Mouse (Mus musculus): ENCODE data around the gene Ccl7.

Ccl7 gene

GRCm38 (mm10) chr11:82045471-82045870, at the start of gene Ccl7:
Ccl7 (plus strand) TSS chr11:82045712.
- peak in 1 of 2 experiments; percentile 4 for DNase-seq

GRCm38 (mm10) chr11:81996172-81996841, 49.2 kb upstream of the Ccl7 start:
- peak; percentile 3 to 72 for DNase-seq

DNA sequence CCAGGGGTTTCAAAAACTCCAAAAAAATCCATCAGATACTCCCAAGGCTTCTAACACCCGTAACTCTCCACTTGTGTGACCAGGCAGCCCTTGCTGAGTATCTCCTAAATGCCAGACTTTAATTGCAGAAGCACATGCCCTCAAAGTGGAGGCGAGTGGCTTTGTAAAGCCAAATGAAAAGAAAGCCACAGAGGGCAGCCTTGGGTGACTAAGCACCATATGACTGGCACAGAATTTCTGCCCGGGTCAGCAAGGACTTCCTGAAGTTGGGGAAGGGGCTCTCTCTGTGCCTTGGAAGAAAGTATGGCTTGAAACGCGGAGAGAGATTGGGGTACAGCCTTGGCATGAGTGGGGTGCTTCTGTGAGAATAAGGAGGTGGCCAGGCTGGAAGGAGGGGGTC, 48.4 kb upstream of the Ccl7 start:
- no peak for DNase-seq

GRCm38 (mm10) chr11:81998646-81999045, 46.9 kb upstream of the Ccl7 start:
- DNase-seq = no peak

- no peak for DNase-seq
These were observed 46.0 kb upstream of the Ccl7 start for GRCm38 (mm10) chr11:81999469-81999868.

- no peak for DNase-seq
These were observed 44.9 kb upstream of the Ccl7 start for GRCm38 (mm10) chr11:82000581-82000980.

DNA sequence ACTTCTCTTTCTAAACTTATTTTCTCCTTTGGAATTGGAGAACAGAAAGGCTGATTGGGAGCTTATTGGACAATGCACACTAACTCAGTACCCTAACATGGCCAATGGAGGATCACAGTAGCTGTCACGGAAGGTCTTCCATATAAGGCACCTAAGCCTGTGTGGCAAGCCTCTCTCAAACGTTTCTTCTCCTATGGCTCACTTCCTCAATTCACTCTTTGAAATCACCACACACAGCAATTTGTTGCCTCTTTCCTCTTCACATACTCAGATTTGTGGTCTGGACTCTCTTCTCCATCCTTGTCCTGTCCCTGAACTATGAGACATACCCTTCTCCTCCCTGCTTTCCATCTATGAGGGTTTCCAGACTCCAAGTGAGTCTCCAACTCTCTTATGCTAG, 40.7 kb upstream of the Ccl7 start:
- DNase-seq = no peak

- no peak for DNase-seq
These were observed 38.6 kb upstream of the Ccl7 start for GRCm38 (mm10) chr11:82006796-82007423.

GRCm38 (mm10) chr11:82010115-82010514, 35.4 kb upstream of the Ccl7 start:
- no peak for DNase-seq

- DNase-seq = no peak
These were observed 33.9 kb upstream of the Ccl7 start for GRCm38 (mm10) chr11:82011411-82012193.

DNA sequence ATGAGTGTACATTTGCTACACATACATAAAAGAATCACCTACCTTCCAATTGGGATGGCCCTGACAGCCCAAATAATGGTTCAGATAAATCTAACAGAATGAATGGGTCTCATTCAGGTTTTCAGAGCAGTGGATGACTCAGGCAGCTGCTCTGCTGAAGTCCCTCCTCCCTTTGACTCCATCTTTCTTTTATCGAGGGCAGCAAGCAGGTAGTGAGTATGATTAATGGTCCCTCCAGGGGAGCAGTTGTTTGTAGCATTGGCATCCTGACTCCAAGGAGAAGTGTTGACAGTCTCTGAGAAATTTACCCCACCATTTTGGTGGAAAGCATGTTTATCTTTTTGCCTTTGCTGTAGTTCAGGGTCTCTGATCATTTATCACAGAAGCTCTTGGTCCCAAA, 31.8 kb upstream of the Ccl7 start:
- no peak for DNase-seq

DNA sequence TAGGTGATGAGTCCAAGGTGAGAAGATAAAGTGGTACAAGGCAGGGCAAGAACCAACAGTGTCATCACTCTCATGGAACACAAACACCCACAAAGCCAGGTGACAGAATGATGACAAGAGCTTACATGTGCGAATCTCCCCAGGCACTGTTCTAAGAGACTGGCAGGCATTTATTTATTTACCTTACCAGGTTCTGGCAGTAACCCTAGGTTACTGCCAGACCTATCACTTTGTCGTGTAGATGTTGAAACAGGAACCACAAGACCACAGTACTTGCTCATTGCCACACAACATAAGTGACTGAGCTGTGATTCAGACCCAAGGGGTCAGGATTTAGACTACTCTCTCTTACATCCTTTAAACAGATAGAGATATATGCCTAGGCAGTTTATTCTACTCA, 30.4 kb upstream of the Ccl7 start:
- no peak for DNase-seq

GRCm38 (mm10) chr11:82016181-82016780, 29.2 kb upstream of the Ccl7 start:
- DNase-seq = no peak

DNA sequence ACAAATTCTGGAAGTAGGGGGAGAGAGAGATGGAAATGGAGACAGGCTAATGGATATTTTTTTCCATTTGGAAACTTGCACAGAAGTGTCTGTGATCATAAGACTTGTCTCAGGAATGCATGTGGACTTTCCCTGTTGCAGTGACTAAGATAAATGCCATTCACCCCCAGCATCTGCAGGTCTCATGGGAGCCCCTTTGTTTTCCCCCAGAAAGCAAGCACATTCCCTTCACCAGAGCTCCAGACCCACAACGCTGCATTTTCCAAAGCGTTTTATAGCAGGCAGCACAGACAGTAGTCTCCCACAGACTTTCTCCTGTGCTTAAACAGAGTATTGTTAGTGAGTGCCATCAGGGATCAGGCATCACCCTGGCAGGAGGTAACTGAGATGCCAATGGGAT, 26.1 kb upstream of the Ccl7 start:
- DNase-seq = no peak

- DNase-seq = no peak
These were observed 25.7 kb upstream of the Ccl7 start for GRCm38 (mm10) chr11:82019793-82020192.

- no peak for DNase-seq
These were observed 24.1 kb upstream of the Ccl7 start for GRCm38 (mm10) chr11:82021406-82021805.

DNA sequence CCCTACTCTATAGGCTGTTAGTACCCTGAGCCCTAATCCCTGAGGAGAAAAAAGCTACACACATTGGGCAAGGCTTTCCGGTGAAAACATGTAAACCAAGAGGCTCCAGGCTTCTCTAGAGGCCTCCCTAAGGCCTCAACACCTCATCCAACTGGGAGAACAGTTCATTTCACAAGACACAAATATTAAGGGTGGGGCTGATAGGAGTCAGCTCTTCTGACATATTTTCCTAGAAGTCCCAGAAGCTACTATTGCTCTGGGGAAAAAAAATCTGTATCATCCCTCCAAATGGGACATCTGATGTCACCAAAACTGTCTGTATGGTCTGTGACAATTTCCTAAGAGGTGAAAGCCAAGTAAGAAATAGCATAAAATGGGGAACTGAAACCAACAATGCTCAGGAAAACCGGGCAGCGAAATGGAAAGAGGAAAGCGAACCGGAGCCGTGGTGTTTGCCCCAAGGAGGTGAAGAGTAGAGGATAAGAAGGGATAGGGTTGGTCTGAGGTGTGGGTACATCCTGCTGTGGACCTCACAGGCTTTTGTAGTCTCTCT, 22.9 kb upstream of the Ccl7 start:
- DNase-seq = no peak

- no peak for DNase-seq
These were observed 21.7 kb upstream of the Ccl7 start for GRCm38 (mm10) chr11:82023769-82024168.

- no peak for DNase-seq
These were observed 15.3 kb upstream of the Ccl7 start for GRCm38 (mm10) chr11:82030171-82030570.

GRCm38 (mm10) chr11:82032136-82032535, 13.4 kb upstream of the Ccl7 start:
- no peak for DNase-seq

DNA sequence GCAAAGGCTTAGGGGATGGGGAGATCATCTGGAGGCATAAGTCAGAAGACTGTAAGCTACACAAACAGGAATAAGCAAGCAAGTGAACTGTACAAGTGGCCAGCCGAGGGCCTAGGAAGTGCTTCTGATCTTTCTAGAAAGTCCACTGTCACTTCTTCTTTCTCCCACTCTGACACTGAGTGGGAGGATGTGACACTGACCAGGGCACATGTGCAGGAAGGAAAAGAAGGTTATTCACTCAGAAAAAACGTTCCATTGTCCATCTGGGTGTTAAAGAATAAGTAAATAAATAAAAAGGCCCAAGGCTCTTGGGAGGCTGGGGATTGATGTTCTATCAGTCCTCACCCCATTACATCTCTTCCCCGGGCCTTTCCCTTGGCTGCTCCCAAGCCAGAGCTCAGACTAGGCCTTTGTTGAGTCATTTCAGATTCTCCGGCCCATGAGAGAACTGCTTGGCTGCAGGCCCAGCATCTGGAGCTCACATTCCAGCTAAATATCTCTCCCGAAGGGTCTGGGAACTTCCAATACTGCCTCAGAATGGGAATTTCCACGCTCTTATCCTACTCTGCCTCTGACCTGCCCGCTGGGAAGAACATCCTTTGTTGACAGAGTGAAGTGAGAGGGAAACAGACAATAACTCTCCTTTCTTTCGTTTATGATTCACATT, 12.7 kb upstream of the Ccl7 start:
- DNase-seq = no peak

DNA sequence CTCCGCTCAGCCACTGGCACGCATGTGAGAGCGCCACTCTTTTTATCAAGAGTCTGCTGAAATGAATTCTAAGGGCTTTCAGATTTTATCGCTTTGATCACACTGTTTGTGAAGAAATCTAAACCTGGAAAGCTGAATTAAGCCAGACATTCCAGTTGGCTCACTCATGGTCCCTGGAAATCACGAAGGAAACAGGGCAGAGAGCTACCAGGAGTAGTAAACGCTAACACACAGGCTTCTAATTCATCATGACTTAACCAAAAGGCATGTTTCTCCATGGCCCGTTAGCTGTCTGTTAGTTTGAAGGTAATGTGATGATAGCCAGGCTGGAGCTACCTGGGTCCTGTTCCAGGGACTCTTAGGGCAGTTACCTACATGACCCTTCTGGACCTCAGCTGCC, 11.1 kb upstream of the Ccl7 start:
- DNase-seq = no peak

GRCm38 (mm10) chr11:82035356-82035755, 10.2 kb upstream of the Ccl7 start, which contains the start of gene Ccl2:
Ccl2 (plus strand) TSS chr11:82035571.
- DNase-seq = peak; percentile 13 to 24

Measured in cerebellum, adult 18-20 months (tissue).